Mouse (Mus musculus): Measurements from ENCODE around the gene Iqsec1. TPM values are rescaled to one million over a fixed set of nuclear protein-coding genes. Genes with fewer than 3 reads are reported as not detected.

Gene Iqsec1
- total and polyA plus RNA-seq, 2 experiments from 2014 or later = 29.0 to 175 TPM

- no peak overlapping the region for H3K4me3 ChIP-seq (ENCODE audit: low read length)
- no peaks in the 10 kb centered on the region for H3K36me3 ChIP-seq (ENCODE audit: insufficient read depth, low read length)
- no peak overlapping the region for H3K9ac ChIP-seq (replicated peaks; ENCODE audit: low read length)
- no peaks in the 10 kb centered on the region for H3K27me3 ChIP-seq (ENCODE audit: insufficient read depth, low read length)
- H3K4me2 ChIP-seq (ENCODE audit: low read depth, low read length) = no peak overlapping the region
- no peak for ATAC-seq
- no peaks in the 10 kb centered on the region for H3K9me3 ChIP-seq (ENCODE audit: low read length)
- peaks cover 19% of the 10 kb centered on the region for H3K4me1 ChIP-seq (ENCODE audit: insufficient read depth, low read length)
- TF ChIP-seq CTCF (IDR thresholded peaks at IDR 0.05; ENCODE audit: low read depth) = no peak
- WGBS = 47% methylated on average over 1 of the region's 1 CpGs
- H3K27ac ChIP-seq = 0 out of 2 replicates have a peak overlapping the region, but pooled peaks have one; percentile 20
- DNase-seq (ENCODE audit: low spot score) = peak; percentile 45
These were observed 189.4 kb downstream of the Iqsec1 start for GRCm38 (mm10) chr6:90799116-90799515.

- Histone ChIP-seq H3K36me3 (ENCODE audit: insufficient read depth, low read length) (no peaks in the 10 kb centered on the region), H3K4me1 (ENCODE audit: insufficient read depth, low read length) (peaks cover 16% of the 10 kb centered on the region), H3K9ac (replicated peaks; ENCODE audit: low read length) (no peak overlapping the region), H3K4me2 (ENCODE audit: low read depth, low read length) (no peak overlapping the region), H3K27ac (no peak overlapping the region), H3K27me3 (ENCODE audit: insufficient read depth, low read length) (no peaks in the 10 kb centered on the region), H3K9me3 (ENCODE audit: low read length) (no peaks in the 10 kb centered on the region), H3K4me3 (ENCODE audit: low read length) (no peak overlapping the region)
- no peak for TF ChIP-seq CTCF (IDR thresholded peaks at IDR 0.05; ENCODE audit: low read depth)
- ATAC-seq (no peak), DNase-seq (ENCODE audit: low spot score) (no peak)
These were observed 190.3 kb downstream of the Iqsec1 start for GRCm38 (mm10) chr6:90798201-90798600.

GRCm38 (mm10) chr6:90796902-90797596 lies 191.4 kb downstream of the Iqsec1 start:
- Histone ChIP-seq H3K27me3 (ENCODE audit: insufficient read depth, low read length) (no peaks in the 10 kb centered on the region), H3K9me3 (ENCODE audit: low read length) (no peaks in the 10 kb centered on the region), H3K36me3 (ENCODE audit: insufficient read depth, low read length) (no peaks in the 10 kb centered on the region), H3K9ac (replicated peaks; ENCODE audit: low read length) (no peak overlapping the region), H3K4me2 (ENCODE audit: low read depth, low read length) (no peak overlapping the region), H3K27ac (no peak overlapping the region), H3K4me3 (ENCODE audit: low read length) (no peak overlapping the region), H3K4me1 (ENCODE audit: insufficient read depth, low read length) (peaks cover 6% of the 10 kb centered on the region)
- DNase-seq (ENCODE audit: low spot score) (no peak), ATAC-seq (no peak)
- TF ChIP-seq CTCF (IDR thresholded peaks at IDR 0.05; ENCODE audit: low read depth) = peak; percentile 41
- whole genome bisulfite sequencing = 92% methylated on average over 2 of the region's 2 CpGs

- H3K27me3 ChIP-seq (ENCODE audit: insufficient read depth, low read length) = no peaks in the 10 kb centered on the region
- H3K9ac ChIP-seq (replicated peaks; ENCODE audit: low read length) = no peak overlapping the region
- no peak overlapping the region for H3K4me3 ChIP-seq (ENCODE audit: low read length)
- no peak overlapping the region for H3K4me2 ChIP-seq (ENCODE audit: low read depth, low read length)
- ATAC-seq (no peak), DNase-seq (ENCODE audit: low spot score) (no peak)
- no peak overlapping the region for H3K27ac ChIP-seq
- TF ChIP-seq CTCF (IDR thresholded peaks at IDR 0.05; ENCODE audit: low read depth) = no peak
- H3K9me3 ChIP-seq (ENCODE audit: low read length) = no peaks in the 10 kb centered on the region
- H3K36me3 ChIP-seq (ENCODE audit: insufficient read depth, low read length) = no peaks in the 10 kb centered on the region
- H3K4me1 ChIP-seq (ENCODE audit: insufficient read depth, low read length) = peaks cover 13% of the 10 kb centered on the region
These were observed 197.6 kb downstream of the Iqsec1 start for GRCm38 (mm10) chr6:90790901-90791300.

- DNase-seq (ENCODE audit: low spot score) = no peak
These were observed 199.0 kb downstream of the Iqsec1 start for GRCm38 (mm10) chr6:90789520-90789919.

GRCm38 (mm10) chr6:90787587-90787986 lies 200.9 kb downstream of the Iqsec1 start:
- DNase-seq (ENCODE audit: low spot score) = no peak
- WGBS = 94% methylated on average over 3 of the region's 3 CpGs
- ATAC-seq = no peak
- peak overlapping the region; percentile 69; the same call in 1 of the 2 replicates for H3K27ac ChIP-seq
- no peaks in the 10 kb centered on the region for H3K36me3 ChIP-seq (ENCODE audit: insufficient read depth, low read length)
- H3K9me3 ChIP-seq (ENCODE audit: low read length) = no peaks in the 10 kb centered on the region
- peaks cover 40% of the 10 kb centered on the region for H3K4me1 ChIP-seq (ENCODE audit: insufficient read depth, low read length)
- H3K9ac ChIP-seq (replicated peaks; ENCODE audit: low read length) = no peak overlapping the region
- no peak overlapping the region for H3K4me3 ChIP-seq (ENCODE audit: low read length)
- H3K4me2 ChIP-seq (ENCODE audit: low read depth, low read length) = no peak overlapping the region
- TF ChIP-seq CTCF (IDR thresholded peaks at IDR 0.05; ENCODE audit: low read depth) = no peak
- no peaks in the 10 kb centered on the region for H3K27me3 ChIP-seq (ENCODE audit: insufficient read depth, low read length)

More at GRCm38 (mm10) chr6:90789520-90789919, 199.0 kb downstream of the Iqsec1 start:
- no peak for ATAC-seq
- WGBS = 66% methylated on average over 5 of the region's 5 CpGs
- Histone ChIP-seq H3K27me3 (ENCODE audit: insufficient read depth, low read length) (no peaks in the 10 kb centered on the region), H3K36me3 (ENCODE audit: insufficient read depth, low read length) (no peaks in the 10 kb centered on the region), H3K4me3 (ENCODE audit: low read length) (no peak overlapping the region), H3K9me3 (ENCODE audit: low read length) (no peaks in the 10 kb centered on the region), H3K9ac (replicated peaks; ENCODE audit: low read length) (no peak overlapping the region), H3K4me1 (ENCODE audit: insufficient read depth, low read length) (peaks cover 22% of the 10 kb centered on the region), H3K4me2 (ENCODE audit: low read depth, low read length) (no peak overlapping the region), H3K27ac (no peak overlapping the region)
- no peak for TF ChIP-seq CTCF (IDR thresholded peaks at IDR 0.05; ENCODE audit: low read depth)

- TF ChIP-seq CTCF (IDR thresholded peaks at IDR 0.05; ENCODE audit: low read depth) = no peak
- H3K27me3 ChIP-seq (ENCODE audit: insufficient read depth, low read length) = no peaks in the 10 kb centered on the region
- no peak overlapping the region for H3K9ac ChIP-seq (replicated peaks; ENCODE audit: low read length)
- peak overlapping the region; percentile 69 for H3K27ac ChIP-seq
- no peak for ATAC-seq
- peak; percentile 46 for DNase-seq (ENCODE audit: low spot score)
- H3K4me1 ChIP-seq (ENCODE audit: insufficient read depth, low read length) = peaks cover 45% of the 10 kb centered on the region
- 19% methylated on average over 6 of the region's 6 CpGs for WGBS
- H3K4me2 ChIP-seq (ENCODE audit: low read depth, low read length) = no peak overlapping the region
- no peaks in the 10 kb centered on the region for H3K9me3 ChIP-seq (ENCODE audit: low read length)
- H3K4me3 ChIP-seq (ENCODE audit: low read length) = no peak overlapping the region
- H3K36me3 ChIP-seq (ENCODE audit: insufficient read depth, low read length) = no peaks in the 10 kb centered on the region
These were observed 201.4 kb downstream of the Iqsec1 start for GRCm38 (mm10) chr6:90787036-90787435.

Measured in hindbrain, postnatal 0 days (tissue).